Mouse (Mus musculus) hindbrain, postnatal 0 days (tissue): Measurements from ENCODE around the gene Gbp6. TPM values are rescaled to one million over a fixed set of nuclear protein-coding genes. Genes with fewer than 3 reads are reported as not detected.
"Not testable (repeated sequence)": the region's sequence is repeated elsewhere in the genome, so short reads cannot be mapped to it uniquely, and the experiment has no call there.

Source experiments
- ATAC-seq: fragments of 200-750 bp; cut with Nextera tagmentation; 2 replicates; pipeline ENCODE4 v1.8.0; 2017; ENCODE audit warnings: mild to moderate bottlenecking, moderate TSS enrichment, moderate library complexity
- DNase-seq: peaks from one replicate; pipeline ENCODE4 v3.0.0-alpha.2; 2015; ENCODE audit warnings: low spot score
- H3K27ac ChIP-seq: fragments of 300-500 bp; sonication (generic); 2 replicates; pipeline ENCODE4 v1.5.1; 2014; ENCODE audit warnings: mild to moderate bottlenecking
- H3K27me3 ChIP-seq: fragments of 300-500 bp; sonication (generic); 2 replicates; pipeline ENCODE4 v1.6.1; 2014; ENCODE audit warnings: low read length, mixed read lengths; ENCODE audit not compliant: insufficient read depth
- H3K36me3 ChIP-seq: fragments of 300-500 bp; sonication (generic); 2 replicates; pipeline ENCODE4 v1.6.1; 2014; ENCODE audit warnings: low read length, mixed read lengths; ENCODE audit not compliant: insufficient read depth
- H3K4me1 ChIP-seq: fragments of 300-500 bp; sonication (generic); 2 replicates; pipeline ENCODE4 v1.6.1; 2014; ENCODE audit warnings: antibody characterized with exemption, low read length, mixed read lengths; ENCODE audit not compliant: insufficient read depth
- H3K4me2 ChIP-seq: fragments of 300-500 bp; sonication (generic); 2 replicates; pipeline ENCODE4 v1.6.1; 2014; ENCODE audit warnings: low read depth, mild to moderate bottlenecking, low read length, moderate library complexity, mixed read lengths
- H3K4me3 ChIP-seq: fragments of 300-500 bp; sonication (generic); 2 replicates; pipeline ENCODE4 v1.5.1; 2014; ENCODE audit warnings: low read length
- H3K9ac ChIP-seq: fragments of 300-500 bp; sonication (generic); replicated peaks from 2 replicates; pipeline ENCODE4 v1.6.1; 2014; ENCODE audit warnings: mild to moderate bottlenecking, low read length, moderate library complexity, mixed read lengths
- H3K9me3 ChIP-seq: fragments of 300-500 bp; sonication (generic); 2 replicates; pipeline ENCODE4 v1.6.1; 2016; ENCODE audit warnings: low read length, mixed read lengths
- CTCF ChIP-seq: IDR thresholded peaks from 2 replicates; pipeline ENCODE4 v1.5.1; 2016; ENCODE audit warnings: antibody characterized with exemption, control low read depth, low read depth
- WGBS: fragments of 180-500 bp; shearing (Covaris S2); extraction: QIAGEN DNeasy Blood & Tissue Kit; methylation state at CpG from one replicate; pipeline ENCODE4 v1.1.7; 2014; 5-methylcytosine and 5-hydroxymethylcytosine counted together
- polyA plus RNA-seq: library from polyadenylated mRNA; unstranded; fragments of >200 nt; fragmentation: Nextera tagmentation; extraction: Ambion mirVana; gene quantifications from 2 replicates; pipeline ENCODE4 v1.2.1, GENCODE M21; 2015
- total RNA-seq: library from RNA; depleted of rRNA; stranded (reverse); fragments of >200 nt; gene quantifications from 2 replicates; pipeline ENCODE4 v1.2.3, GENCODE M21; 2014

The Gbp6 gene
- total and polyA plus RNA-seq, 2 experiments from 2014 or later, result 2.1 to 3.9 TPM

DNA sequence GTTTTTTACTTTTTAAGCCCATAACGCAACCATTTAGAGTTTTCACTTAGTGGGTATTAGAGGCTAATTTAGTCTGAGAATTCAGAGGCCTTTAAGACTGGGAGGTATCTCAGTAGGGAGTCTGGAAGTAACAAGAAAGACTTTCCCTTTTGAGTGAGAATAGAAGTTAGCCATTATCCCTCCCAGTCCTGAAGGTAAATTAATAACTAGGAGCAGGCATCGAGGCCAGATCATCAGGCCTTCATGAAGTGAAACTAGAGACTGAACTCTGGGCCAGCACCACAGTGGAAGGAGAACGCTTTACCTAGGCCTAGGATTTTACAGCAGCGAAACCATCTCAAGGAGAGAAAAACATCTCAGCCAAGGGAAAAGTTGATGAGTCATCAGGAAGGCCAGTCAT, 8.5 kb upstream of the Gbp6 start:
- TF ChIP-seq CTCF, result no peak
- Histone ChIP-seq H3K27me3 (no peaks in the 10 kb centered on the region), H3K4me3 (no peak overlapping the region), H3K36me3 (no peaks in the 10 kb centered on the region), H3K27ac (no peak overlapping the region), H3K4me1 (no peaks in the 10 kb centered on the region), H3K9me3 (no peaks in the 10 kb centered on the region), H3K4me2 (no peak overlapping the region), H3K9ac (no peak overlapping the region)
- 76% methylated on average over 4 of the region's 4 CpGs for WGBS
- no peak for ATAC-seq
- DNase-seq, result no peak

DNA sequence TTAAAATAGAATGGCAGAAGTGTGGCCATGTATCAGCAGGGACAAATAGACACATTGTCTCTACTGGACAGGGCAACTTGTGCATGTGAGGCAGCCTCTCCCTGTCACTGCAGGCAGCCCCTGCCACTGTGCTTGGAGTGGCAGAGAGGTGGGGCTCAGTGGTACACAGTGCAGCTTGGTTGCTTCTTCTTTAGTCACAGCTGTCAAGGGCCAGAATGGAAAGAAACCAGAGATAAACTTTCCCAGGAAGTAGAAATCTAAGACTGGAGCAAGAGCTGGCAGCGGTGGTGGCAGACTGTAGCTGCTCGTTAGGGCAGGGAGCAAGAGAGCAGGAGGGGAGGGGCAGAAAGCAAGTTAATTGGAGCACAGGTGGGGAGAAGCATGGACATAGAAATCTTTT, 8.0 kb upstream of the Gbp6 start:
- H3K4me2 ChIP-seq, result no peak overlapping the region
- H3K27ac ChIP-seq, result no peak overlapping the region
- H3K27me3 ChIP-seq, result no peaks in the 10 kb centered on the region
- ATAC-seq (no peak), DNase-seq (no peak)
- WGBS, result 32% methylated on average over 2 of the region's 2 CpGs
- TF ChIP-seq CTCF, result no peak
- no peaks in the 10 kb centered on the region for H3K36me3 ChIP-seq
- no peaks in the 10 kb centered on the region for H3K9me3 ChIP-seq
- H3K4me3 ChIP-seq, result no peak overlapping the region
- no peaks in the 10 kb centered on the region for H3K4me1 ChIP-seq
- no peak overlapping the region for H3K9ac ChIP-seq

DNA sequence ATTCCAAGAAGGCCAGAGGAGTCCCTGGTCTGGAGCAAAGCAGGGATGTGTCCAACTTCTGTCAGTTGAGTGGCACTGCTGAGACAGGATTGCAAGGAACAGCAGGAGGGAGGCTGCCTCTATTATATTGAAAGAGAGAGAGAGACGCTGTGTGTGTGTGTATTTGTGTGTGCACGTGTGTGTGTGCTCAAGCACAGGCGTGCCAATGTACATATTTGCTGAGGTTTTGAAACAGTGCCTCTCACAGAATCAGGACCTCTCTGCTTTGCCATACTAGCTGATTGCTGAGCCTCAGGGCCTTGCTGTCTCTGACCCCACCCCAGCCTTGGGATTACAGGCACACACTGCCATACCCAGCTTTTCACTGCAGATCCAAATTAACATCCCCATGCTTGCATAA, 2.2 kb upstream of the Gbp6 start:
- Histone ChIP-seq H3K9ac (no peak overlapping the region), H3K36me3 (no peaks in the 10 kb centered on the region), H3K4me3 (no peak overlapping the region), H3K27ac (no peak overlapping the region), H3K4me1 (0 out of 2 replicates have a peak, but pooled peaks cover 3% of the 10 kb centered on the region), H3K27me3 (no peaks in the 10 kb centered on the region), H3K9me3 (no peaks in the 10 kb centered on the region), H3K4me2 (no peak overlapping the region)
- 60% methylated on average over 3 of the region's 3 CpGs for WGBS
- DNase-seq (no peak), ATAC-seq (no peak)
- TF ChIP-seq CTCF, result no peak

DNA sequence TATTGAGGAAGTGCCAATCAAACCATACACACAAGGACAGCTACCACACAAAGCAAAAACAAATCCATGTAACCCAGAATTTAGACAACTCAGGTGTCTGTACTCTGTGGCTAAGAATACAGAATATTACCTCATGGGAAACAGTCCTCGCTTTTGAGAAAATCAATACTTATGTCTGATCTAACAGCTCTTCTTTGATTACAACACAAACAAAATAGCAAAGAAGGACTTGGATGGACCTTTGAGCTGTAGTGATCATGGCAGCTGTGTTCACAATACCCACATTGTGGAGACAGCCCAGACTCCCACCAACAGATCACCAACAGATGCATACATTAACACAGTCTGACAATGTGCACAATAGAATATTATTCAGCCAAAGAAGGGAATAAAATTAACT, 1.0 kb downstream of the Gbp6 start:
- DNase-seq, result no peak
- H3K36me3 ChIP-seq, result no peaks in the 10 kb centered on the region
- 0 out of 2 replicates have a peak, but pooled peaks cover 3% of the 10 kb centered on the region for H3K4me1 ChIP-seq
- no peak overlapping the region for H3K4me2 ChIP-seq
- H3K4me3 ChIP-seq, result no peak overlapping the region
- H3K27me3 ChIP-seq, result no peaks in the 10 kb centered on the region
- no peak overlapping the region for H3K27ac ChIP-seq
- H3K9ac ChIP-seq, result no peak overlapping the region
- ATAC-seq, result no peak
- H3K9me3 ChIP-seq, result no peaks in the 10 kb centered on the region
- TF ChIP-seq CTCF, result no peak
- 78% methylated on average over 1 of the region's 1 CpGs for WGBS

DNA sequence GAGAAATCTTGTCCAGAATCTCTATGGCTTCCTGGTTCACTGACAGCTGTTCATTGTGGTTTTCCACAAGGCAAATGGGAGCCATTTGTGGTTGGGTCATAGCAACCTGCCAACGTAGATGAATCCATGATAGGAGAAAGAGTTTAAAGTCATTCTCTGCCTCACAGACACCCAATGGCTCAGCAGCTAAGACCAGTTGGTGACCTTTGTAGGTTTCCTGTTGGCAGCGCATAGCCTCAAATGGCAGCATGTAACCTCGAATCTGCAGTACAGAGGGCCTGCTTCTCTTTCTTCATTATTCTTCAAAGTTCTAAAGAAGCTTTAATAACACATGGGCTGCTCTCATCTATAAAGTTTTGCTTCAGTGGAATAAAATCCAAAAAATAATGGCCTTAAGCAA, 2.6 kb downstream of the Gbp6 start:
- H3K36me3 ChIP-seq, H3K4me2 ChIP-seq, H3K27ac ChIP-seq, H3K27me3 ChIP-seq, H3K4me1 ChIP-seq, ATAC-seq, H3K4me3 ChIP-seq, H3K9ac ChIP-seq, H3K9me3 ChIP-seq, DNase-seq: not testable (repeated sequence)
- WGBS, result 87% methylated on average over 3 of the region's 3 CpGs

DNA sequence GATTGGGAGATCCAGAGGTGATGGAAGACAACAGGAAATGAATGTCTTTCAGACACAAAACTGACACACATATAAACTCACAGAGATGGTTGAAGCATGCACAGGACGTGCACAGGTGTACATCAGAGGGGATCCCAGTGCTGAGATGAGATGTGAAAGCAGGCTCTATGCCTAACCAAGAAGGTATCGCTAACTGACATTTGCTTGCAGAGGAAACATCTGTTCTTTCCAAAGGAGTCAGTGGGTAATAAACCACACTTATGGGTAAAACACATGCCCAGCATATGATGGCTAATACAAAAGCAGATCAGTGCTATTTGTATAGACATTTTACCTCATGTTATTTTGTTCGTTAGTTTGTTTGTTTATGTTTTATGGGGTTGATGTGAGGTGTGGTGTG, 32.8 kb downstream of the Gbp6 start:
- not testable (repeated sequence) for ATAC-seq, H3K9ac ChIP-seq, H3K27ac ChIP-seq, DNase-seq, H3K27me3 ChIP-seq, H3K9me3 ChIP-seq, H3K36me3 ChIP-seq, H3K4me3 ChIP-seq, H3K4me1 ChIP-seq, H3K4me2 ChIP-seq
- WGBS, result no CpG with 5 or more reads among the region's 3 CpGs

DNA sequence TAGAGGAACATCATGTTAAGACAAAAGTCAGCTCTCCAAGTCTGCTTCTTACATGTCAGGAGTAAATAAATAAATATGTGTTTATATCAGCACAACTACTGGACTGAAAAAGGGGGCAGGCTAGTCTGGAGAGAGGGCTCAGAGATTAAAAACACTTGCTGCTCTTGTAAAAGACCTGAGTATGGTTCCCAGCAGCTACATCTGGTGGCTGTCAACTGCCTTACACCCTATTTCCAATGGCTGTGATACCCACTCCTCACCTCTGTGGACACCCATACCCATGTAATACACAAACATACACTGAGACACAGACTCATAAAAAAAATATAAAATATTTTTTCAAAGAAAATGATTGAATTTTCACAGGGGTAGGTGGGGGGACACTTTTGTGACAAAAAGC, 41.0 kb downstream of the Gbp6 start:
- Histone ChIP-seq H3K27me3 (no peaks in the 10 kb centered on the region), H3K9me3 (no peaks in the 10 kb centered on the region), H3K27ac (no peak overlapping the region), H3K9ac (no peak overlapping the region), H3K4me1 (no peaks in the 10 kb centered on the region), H3K36me3 (no peaks in the 10 kb centered on the region), H3K4me2 (no peak overlapping the region), H3K4me3 (no peak overlapping the region)
- ATAC-seq (no peak), DNase-seq (no peak)
- TF ChIP-seq CTCF, result peak; percentile 44

DNA sequence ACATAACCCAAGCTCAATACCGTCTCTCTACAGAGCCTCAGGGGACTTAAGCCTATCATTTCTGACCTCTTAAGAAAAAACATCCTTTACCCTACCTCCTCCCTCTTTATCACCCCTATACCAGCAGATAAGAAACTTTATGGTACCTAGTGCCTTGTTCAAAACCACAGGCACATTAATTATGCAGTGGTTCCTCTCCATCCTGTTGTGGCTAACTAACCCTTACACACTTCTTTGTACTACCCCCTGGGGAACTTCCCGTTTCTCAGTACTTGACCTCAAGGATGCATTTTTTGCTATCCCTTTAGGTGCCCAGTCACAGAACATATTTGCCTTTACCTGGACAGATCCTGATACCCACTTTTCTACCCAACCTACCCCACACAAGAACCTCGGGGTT, 48.8 kb downstream of the Gbp6 start:
- not testable (repeated sequence) for H3K4me1 ChIP-seq, H3K27ac ChIP-seq
- 78% methylated on average over 3 of the region's 3 CpGs for WGBS

DNA sequence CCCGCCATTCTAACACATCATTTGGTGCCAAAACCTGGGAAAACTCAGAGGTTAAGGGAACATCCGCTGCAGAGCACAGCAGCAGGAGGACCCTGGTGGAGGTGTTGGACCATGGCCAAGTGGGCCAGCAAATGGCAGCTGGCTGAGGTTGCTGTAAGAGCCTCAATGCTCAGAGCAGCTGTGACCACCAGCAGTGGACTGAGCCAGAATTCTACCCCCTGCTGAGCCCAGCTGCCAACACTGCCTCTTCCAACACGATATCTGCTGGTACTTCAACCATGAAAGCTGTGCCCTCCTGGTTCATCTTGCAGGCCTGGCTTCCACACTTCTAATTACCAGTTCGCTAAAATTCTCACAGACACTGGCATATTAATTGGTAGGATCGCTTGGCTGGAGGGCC, 52.5 kb downstream of the Gbp6 start:
- H3K27me3 ChIP-seq, result not testable (repeated sequence)

More for the DNA sequence above, 48.8 kb downstream of the Gbp6 start:
- H3K27me3 ChIP-seq, DNase-seq, H3K36me3 ChIP-seq, H3K4me2 ChIP-seq, ATAC-seq, H3K9ac ChIP-seq, H3K4me3 ChIP-seq, H3K9me3 ChIP-seq: not testable (repeated sequence)

DNA sequence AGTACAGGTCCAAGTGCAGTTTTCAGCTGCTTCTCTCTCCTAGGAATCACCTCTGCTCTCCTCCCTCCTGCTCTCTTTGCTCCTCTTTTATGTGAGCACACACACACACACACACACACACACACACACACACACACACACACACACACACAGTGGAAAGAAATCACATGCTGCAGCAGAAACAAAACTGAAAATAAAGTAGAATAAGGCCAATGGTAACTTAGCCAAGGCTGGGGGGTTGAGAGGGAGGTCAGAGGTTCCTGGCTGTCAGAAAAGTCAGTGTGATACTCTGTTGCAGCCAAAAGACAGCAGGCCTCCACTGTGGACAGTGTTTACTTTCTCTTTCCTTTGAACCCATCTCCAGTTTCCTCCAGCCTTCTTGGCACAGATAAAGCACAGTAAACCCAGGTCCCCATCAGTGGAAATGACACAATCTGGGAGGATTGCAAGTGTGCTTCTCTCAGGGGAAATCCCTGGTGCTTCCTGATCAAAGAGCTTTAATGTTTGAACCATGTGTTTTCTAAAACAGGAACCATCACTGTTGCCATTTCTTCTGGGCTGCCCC, 53.9 kb downstream of the Gbp6 start, which contains the start of gene Gbp10:
Gene Gbp10 (minus strand): TSS at position 51 of the 565 bp plus-strand sequence.
- not testable (repeated sequence) for H3K36me3 ChIP-seq, H3K4me3 ChIP-seq, H3K9ac ChIP-seq, H3K27me3 ChIP-seq, H3K4me2 ChIP-seq, H3K9me3 ChIP-seq, H3K27ac ChIP-seq, H3K4me1 ChIP-seq
- peak; percentile 39 for DNase-seq
- peak; percentile 61; the same call in 1 of the 2 replicates for ATAC-seq

More for the DNA sequence above, 52.5 kb downstream of the Gbp6 start:
- H3K4me3 ChIP-seq, H3K4me1 ChIP-seq, H3K9ac ChIP-seq, H3K27ac ChIP-seq, H3K4me2 ChIP-seq, H3K36me3 ChIP-seq, H3K9me3 ChIP-seq: not testable (repeated sequence)
- 48% methylated on average over 5 of the region's 5 CpGs for WGBS
- ATAC-seq (peak; percentile 91), DNase-seq (peak; percentile 54)
